Mouse (Mus musculus) hindbrain, embryonic 10.5 days (tissue): Measurements from ENCODE around the gene Rcc2. TPM values are rescaled to one million over a fixed set of nuclear protein-coding genes. Genes with fewer than 3 reads are reported as not detected.

Source experiments
- DNase-seq: peaks from one replicate; pipeline ENCODE4 v3.0.0-alpha.2; 2017; ENCODE audit warnings: low spot score
- H3K27ac ChIP-seq: fragments of 300-500 bp; sonication (generic); 2 replicates; pipeline ENCODE4 v1.5.1; 2016; ENCODE audit warnings: mild to moderate bottlenecking, moderate library complexity
- H3K27me3 ChIP-seq: fragments of 300-500 bp; sonication (generic); 2 replicates; pipeline ENCODE4 v1.6.1; 2016; ENCODE audit warnings: mild to moderate bottlenecking; ENCODE audit not compliant: poor library complexity, insufficient read depth, severe bottlenecking
- H3K36me3 ChIP-seq: fragments of 300-500 bp; sonication (generic); 2 replicates; pipeline ENCODE4 v1.6.1; 2016; ENCODE audit warnings: mild to moderate bottlenecking, moderate library complexity
- H3K4me1 ChIP-seq: fragments of 300-500 bp; sonication (generic); replicated peaks from 2 replicates; pipeline ENCODE4 v1.6.1; 2016; ENCODE audit warnings: mild to moderate bottlenecking
- H3K4me3 ChIP-seq: fragments of 300-500 bp; sonication (generic); 2 replicates; pipeline ENCODE4 v1.5.1; 2016; ENCODE audit warnings: mild to moderate bottlenecking, moderate library complexity
- H3K9me3 ChIP-seq: fragments of 300-500 bp; sonication (generic); 2 replicates; pipeline ENCODE4 v1.6.1; 2016; ENCODE audit warnings: mild to moderate bottlenecking, moderate library complexity
- WGBS: fragments of 180-500 bp; shearing (Covaris S2); methylation state at CpG from one replicate; pipeline ENCODE4 v1.1.7; 2016; 5-methylcytosine and 5-hydroxymethylcytosine counted together
- polyA plus RNA-seq: library from polyadenylated mRNA; unstranded; fragments of >200 nt; fragmentation: Nextera tagmentation; extraction: Ambion mirVana; gene quantifications from 2 replicates; pipeline ENCODE4 v1.2.1, GENCODE M21; 2016

Gene Rcc2
- polyA plus RNA-seq, 1 experiment from 2014 or later, result 33.9 TPM

- no peak for DNase-seq
- 75% methylated on average over 7 of the region's 7 CpGs for WGBS
- Histone ChIP-seq H3K9me3 (no peaks in the 10 kb centered on the region), H3K36me3 (no peaks in the 10 kb centered on the region), H3K27me3 (no peaks in the 10 kb centered on the region), H3K27ac (peak overlapping the region; percentile 66), H3K4me1 (peaks cover 31% of the 10 kb centered on the region), H3K4me3 (no peak overlapping the region)
Measured at GRCm38 (mm10) chr4:140691481-140691880, 8.9 kb upstream of the Rcc2 start.

GRCm38 (mm10) chr4:140693513-140693912 lies 6.8 kb upstream of the Rcc2 start:
- H3K27ac ChIP-seq, result no peak overlapping the region
- H3K4me1 ChIP-seq, result peaks cover 26% of the 10 kb centered on the region
- peaks cover 7% of the 10 kb centered on the region for H3K27me3 ChIP-seq
- no peaks in the 10 kb centered on the region for H3K9me3 ChIP-seq
- DNase-seq, result no peak
- 80% methylated on average over 4 of the region's 4 CpGs for WGBS
- H3K4me3 ChIP-seq, result no peak overlapping the region
- H3K36me3 ChIP-seq, result no peaks in the 10 kb centered on the region

DNA sequence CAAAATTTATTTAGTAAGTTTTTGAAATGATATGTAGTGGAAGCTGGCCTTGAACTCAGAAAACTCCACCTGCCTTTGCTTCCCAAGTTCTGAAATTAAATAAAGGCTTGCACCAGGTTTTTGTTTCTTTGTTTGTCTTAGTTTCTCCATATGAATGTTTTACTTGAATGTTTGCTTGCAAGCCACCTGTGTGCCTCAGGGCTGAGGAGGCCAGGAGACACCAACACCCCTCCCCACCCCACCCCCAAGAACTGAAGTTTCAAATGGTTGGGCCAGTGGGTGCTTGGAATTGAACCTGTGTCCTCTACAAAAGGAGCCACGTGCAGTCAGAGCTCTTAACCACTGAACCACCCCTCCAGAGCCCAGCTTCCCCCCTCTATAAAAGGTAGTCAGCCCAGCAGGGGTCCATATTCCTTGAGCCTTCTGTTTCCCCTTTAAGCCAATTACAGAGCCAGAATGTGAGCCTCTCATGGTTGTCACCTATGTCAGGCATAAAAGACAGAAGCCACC lies 5.7 kb upstream of the Rcc2 start:
- no peak for DNase-seq
- Histone ChIP-seq H3K4me3 (no peak overlapping the region), H3K36me3 (no peaks in the 10 kb centered on the region), H3K4me1 (peaks cover 31% of the 10 kb centered on the region), H3K9me3 (no peaks in the 10 kb centered on the region), H3K27me3 (peaks cover 18% of the 10 kb centered on the region), H3K27ac (no peak overlapping the region)
- 37% methylated on average over 1 of the region's 1 CpGs for WGBS

DNA sequence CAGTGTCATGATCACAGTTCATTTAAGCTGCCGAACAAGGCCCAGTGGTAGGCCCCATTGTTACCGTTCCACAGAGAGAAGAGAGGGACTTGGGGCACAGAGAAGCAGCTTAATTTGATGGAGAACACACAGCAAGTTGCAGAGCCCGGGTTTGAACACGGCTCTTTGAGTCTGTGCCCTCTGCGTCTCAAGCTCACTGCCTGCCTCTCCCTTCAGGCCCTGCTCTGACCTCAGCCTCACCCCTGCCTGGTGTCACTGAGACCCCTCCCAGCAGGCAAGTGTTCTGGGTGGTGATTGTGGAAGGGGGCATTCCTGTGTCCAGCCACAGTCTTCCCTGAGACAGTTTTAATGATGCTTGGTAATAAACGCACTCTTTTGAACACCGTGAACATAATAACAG lies 5.2 kb upstream of the Rcc2 start:
- Histone ChIP-seq H3K27me3 (peaks cover 23% of the 10 kb centered on the region), H3K4me1 (peaks cover 34% of the 10 kb centered on the region), H3K36me3 (no peaks in the 10 kb centered on the region), H3K4me3 (no peak overlapping the region), H3K9me3 (no peaks in the 10 kb centered on the region), H3K27ac (no peak overlapping the region)
- no peak for DNase-seq
- WGBS, result 77% methylated on average over 7 of the region's 7 CpGs

DNA sequence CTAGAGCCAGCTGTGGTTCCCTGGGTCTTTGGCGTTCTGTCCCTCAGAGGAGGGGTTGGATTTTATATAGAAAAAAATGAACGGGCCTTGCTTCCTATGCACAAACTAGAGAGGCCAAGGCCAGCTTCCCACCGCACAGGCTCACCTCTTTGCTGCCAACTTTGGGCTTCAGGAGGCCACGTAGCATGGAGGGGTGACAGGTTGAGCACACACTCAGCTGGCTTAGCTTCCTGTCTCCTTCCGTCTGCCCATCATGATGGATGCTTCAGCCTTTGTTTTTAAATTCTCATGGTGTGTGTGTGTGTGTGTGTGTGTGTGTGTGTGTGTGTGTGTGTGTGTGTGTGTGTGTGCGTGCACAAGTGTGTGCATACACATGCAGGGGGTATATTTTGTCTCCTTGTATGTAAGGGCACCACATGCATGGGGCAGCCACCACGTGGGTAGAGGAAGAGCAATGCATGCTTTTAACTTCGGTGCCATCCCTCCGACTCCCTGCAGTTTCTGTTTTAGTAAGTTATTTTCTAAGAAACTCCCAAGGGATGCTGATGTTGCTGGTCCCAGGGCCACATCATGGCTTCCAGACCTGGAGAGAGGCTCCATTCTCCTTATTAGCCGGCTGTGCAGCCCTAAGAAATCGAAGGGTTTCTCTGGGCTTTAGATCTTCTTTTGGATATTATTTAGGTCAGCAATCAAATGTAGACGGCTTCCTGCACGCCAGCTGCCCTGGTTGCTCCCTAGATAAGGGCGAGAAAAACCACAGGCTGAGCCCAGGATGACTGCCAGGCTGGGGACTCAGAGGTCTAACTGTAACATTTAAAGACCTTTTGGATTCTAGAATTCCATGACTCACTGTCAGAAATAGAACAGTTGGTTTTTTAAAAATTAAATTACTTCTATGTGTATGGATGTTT lies 4.4 kb upstream of the Rcc2 start:
- Histone ChIP-seq H3K27me3 (peaks cover 31% of the 10 kb centered on the region), H3K9me3 (no peaks in the 10 kb centered on the region), H3K4me1 (peaks cover 40% of the 10 kb centered on the region), H3K27ac (no peak overlapping the region), H3K36me3 (no peaks in the 10 kb centered on the region), H3K4me3 (no peak overlapping the region)
- no peak for DNase-seq
- WGBS, result 80% methylated on average over 14 of the region's 14 CpGs

DNA sequence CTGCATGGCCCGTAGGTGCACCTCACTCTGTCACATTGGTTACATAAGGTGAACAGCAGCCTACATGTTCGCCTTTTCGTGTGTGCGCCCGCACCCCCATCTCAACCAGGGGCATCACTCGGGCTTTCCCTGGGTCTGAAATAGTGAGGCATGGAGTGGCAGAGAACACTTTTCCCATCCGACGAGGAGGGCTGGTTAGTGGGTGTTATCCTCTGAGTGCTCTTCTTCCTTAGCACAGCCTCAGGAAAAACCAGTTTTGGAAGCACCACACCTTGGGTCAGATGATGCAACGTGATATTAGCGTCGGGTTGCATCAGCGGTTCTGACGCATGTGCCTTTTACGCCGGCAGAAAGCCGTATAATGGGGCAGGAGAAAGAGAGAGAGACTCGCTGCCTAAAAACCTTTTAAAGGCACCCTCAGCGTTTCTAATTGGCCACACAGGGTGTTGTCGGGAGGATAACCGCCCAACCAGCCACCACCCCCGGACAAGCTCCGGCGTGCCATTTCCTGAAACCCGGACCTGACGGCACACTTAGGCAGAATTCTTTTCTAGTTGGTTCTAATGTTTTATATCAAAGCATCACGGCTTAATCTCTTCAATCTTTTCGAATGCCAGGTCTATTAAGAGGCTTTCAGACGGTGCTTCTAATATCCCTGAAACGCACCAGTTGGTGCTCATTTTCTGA lies 757 bp upstream of the Rcc2 start:
- Histone ChIP-seq H3K27me3 (peaks cover 33% of the 10 kb centered on the region), H3K9me3 (no peaks in the 10 kb centered on the region), H3K36me3 (peaks cover 11% of the 10 kb centered on the region), H3K4me1 (peaks cover 46% of the 10 kb centered on the region), H3K27ac (0 out of 2 replicates have a peak overlapping the region, but pooled peaks have one; percentile 17), H3K4me3 (peak overlapping the region; percentile 93)
- WGBS, result 5% methylated on average over 29 of the region's 29 CpGs
- DNase-seq, result peak; percentile 37

DNA sequence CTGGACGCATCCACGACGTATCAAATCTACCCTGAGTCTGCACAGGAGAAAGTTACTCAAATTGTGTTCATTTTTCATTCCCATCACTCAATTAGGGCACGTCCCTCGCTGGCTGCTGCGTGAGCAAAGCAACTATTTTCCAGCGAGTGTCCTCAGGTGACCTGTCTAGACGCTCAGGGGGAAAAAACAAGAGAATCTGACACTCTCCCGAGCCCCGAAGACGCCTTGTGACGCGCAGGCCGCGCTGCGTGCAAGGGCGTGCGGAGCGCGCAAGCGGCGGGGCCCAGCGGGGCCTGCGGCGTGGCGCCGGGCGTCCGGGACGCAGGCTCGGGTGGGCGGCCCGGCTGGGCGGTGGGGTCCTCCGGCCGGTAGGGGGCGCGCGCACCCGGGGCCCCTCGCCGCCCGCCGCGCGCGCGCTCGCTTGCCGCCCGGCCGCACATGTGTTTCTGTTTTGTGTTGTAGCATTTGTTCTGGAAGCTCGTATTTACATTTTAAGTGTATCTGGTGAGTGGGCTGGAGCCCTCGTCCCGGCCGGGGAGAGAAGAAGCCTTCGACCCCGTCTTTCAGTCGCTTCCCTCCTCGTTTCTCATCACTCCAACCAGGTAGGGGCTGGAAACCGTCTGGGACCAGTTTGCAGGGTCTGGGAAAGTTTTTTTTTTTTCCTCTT lies 841 bp downstream of the Rcc2 start:
- Histone ChIP-seq H3K9me3 (no peaks in the 10 kb centered on the region), H3K36me3 (peaks cover 27% of the 10 kb centered on the region), H3K4me3 (peak overlapping the region; percentile 93), H3K27ac (peak overlapping the region; percentile 100), H3K27me3 (peaks cover 33% of the 10 kb centered on the region), H3K4me1 (peaks cover 55% of the 10 kb centered on the region)
- under 1% methylated on average over 61 of the region's 61 CpGs for WGBS
- peak; percentile 84 for DNase-seq

DNA sequence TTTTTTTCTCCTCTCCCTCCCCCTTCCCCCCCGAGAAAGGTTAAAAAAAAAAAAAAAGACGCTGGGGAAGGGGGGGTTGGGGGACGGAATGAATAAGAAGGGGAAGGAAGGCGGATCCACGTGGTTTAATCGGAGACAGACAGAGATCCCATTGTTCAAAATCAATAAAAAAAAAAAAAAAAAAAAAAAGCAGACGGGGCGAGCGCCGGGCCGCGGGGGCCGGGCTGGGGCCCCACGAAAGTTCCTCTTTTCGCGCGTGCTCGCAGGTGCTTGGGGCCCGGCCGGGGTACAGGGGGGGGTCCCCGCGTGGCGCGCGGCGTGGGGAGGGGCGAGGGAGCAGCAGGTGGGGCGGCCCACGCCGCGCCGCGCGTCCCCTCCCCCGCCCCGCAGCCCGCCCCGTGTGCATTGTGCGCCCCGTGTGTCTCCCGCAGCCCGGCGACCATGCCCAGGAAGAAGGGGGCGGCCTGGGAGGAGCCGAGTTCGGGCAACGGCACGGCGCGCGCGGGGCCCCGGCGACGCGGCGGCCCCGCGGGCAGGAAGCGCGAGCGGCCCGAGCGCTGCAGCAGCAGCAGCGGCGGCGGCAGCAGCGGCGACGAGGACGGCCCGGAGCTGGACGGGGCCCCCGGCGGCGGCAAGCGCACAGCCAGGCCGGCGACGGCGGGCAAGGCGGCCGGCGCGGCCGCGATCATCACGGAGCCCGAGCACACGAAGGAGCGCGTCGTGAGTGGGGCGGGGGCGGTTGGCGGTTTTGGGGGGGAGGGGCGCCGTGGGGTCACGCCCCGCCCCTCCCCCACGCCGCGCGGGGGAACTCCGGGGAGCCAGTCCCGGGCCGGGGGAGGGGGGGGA lies 1.6 kb downstream of the Rcc2 start:
- Histone ChIP-seq H3K4me1 (peaks cover 59% of the 10 kb centered on the region), H3K36me3 (peaks cover 35% of the 10 kb centered on the region), H3K4me3 (peak overlapping the region; percentile 93), H3K9me3 (no peaks in the 10 kb centered on the region), H3K27ac (peak overlapping the region; percentile 100), H3K27me3 (peaks cover 33% of the 10 kb centered on the region)
- 2% methylated on average over 101 of the region's 107 CpGs for WGBS
- peak; percentile 62 for DNase-seq

DNA sequence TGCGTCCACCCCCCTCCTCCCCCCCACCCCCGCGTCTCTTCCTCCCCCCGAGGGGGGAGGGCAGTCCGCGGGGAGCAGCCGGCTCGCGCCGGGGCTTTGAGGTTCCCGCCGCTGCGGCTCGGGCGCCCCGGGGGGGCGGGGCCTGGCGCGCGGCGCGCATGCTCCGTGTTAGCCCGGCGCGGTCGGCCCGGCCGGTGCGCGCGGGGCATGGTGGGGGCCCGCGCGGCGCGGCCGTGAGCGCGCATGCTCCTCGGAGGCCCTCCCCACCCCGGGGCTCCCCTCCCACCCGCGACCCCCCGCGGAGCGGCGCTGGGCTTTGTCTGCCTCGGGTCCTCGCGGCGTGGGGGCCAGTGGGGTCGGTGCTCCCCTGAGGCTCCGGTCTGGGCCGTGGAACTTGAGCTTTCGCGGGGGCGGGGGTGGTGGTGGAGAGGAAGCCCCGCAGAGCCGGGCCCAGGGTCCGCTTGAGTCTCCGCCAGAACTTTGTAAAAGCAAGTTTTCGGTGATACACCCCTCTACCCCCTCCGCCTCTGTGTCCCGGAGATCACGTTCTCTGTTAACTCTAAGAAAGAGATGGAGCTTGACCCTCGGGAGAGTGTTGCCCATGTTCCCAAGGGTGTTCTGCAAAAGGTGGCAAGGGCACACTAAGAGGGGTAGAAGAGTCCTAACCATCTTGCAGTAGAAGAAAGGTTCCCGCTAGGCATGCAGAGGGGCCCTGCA lies 2.4 kb downstream of the Rcc2 start:
- DNase-seq, result peak; percentile 81
- peaks cover 63% of the 10 kb centered on the region for H3K4me1 ChIP-seq

GRCm38 (mm10) chr4:140703636-140704035 lies 3.3 kb downstream of the Rcc2 start:
- Histone ChIP-seq H3K27me3 (peaks cover 24% of the 10 kb centered on the region), H3K9me3 (no peaks in the 10 kb centered on the region), H3K36me3 (peaks cover 52% of the 10 kb centered on the region), H3K27ac (peak overlapping the region; percentile 100), H3K4me3 (peak overlapping the region; percentile 93), H3K4me1 (peaks cover 66% of the 10 kb centered on the region)
- DNase-seq, result peak; percentile 52
- 6% methylated on average over 8 of the region's 8 CpGs for WGBS

More for the DNA sequence above, 2.4 kb downstream of the Rcc2 start:
- H3K27ac ChIP-seq, result peak overlapping the region; percentile 100
- H3K36me3 ChIP-seq, result peaks cover 43% of the 10 kb centered on the region
- WGBS, result under 1% methylated on average over 56 of the region's 68 CpGs
- peak overlapping the region; percentile 93 for H3K4me3 ChIP-seq
- H3K9me3 ChIP-seq, result no peaks in the 10 kb centered on the region
- peaks cover 33% of the 10 kb centered on the region for H3K27me3 ChIP-seq

DNA sequence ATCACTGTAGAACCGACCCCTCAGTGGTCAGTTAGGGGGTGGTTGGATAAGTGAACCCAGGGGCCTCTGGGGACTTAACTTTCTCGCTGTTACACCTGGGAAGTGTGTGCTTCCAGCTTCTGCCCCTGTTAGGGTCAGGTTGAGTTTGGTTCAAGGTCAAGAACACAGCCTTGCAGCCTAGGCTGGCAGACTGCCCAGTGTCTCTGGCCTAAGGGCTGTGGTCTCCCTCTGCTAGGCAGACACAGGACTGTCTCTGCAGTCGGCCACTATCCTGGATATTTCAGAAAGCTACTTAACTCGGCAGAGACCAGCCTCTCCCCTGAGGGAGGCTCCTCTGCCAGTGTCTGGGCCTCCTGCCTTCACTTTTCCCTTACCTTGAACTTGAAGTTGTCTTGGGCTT lies 3.8 kb downstream of the Rcc2 start:
- Histone ChIP-seq H3K27ac (peak overlapping the region; percentile 100), H3K4me1 (peaks cover 71% of the 10 kb centered on the region), H3K4me3 (peak overlapping the region; percentile 93), H3K36me3 (peaks cover 57% of the 10 kb centered on the region), H3K27me3 (peaks cover 19% of the 10 kb centered on the region), H3K9me3 (no peaks in the 10 kb centered on the region)
- 56% methylated on average over 4 of the region's 4 CpGs for WGBS
- DNase-seq, result no peak
